In the genomic region with DNA sequence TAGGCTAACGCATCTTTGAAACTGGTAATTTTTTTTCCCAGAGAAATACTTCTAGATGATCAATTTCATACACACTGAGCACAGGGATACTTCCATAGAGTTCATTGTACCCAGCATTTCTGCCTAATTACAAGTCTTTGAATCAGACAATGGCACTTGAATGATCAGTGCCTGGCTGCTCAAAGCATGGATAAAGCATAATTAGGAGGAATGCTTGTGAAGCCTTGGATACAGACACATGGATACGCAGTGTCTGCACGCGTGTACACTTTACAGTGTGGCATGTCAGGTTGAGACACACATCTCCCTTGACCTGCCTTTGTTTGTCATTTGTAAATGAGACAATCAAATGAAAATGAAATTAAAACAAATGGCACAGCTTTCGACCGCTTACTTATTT, we compare ENCODE assay signal across 20 mouse cellular contexts.
DNase-seq lines count a peak whose midpoint lies in the region; ATAC-seq lines count a peak whose summit lies in the region.
"Had no signal": no experiment of that assay in that cellular context is flagged by ENCODE, and none has a peak within 500 bp of the region (broad histone marks: within the 10 kb centered on the region; RNA-seq: fewer than 3 reads in every experiment).

No protein-coding gene starts in this region.

- H3K4me3 ChIP-seq in forebrain, embryonic 10.5 days = no peak overlapping the region
- no peak overlapping the region for H3K4me3 ChIP-seq in forebrain, embryonic 15.5 days
- no peak overlapping the region for H3K4me3 ChIP-seq in forebrain, embryonic 14.5 days (ENCODE audit: low read depth, low read length)
- H3K4me3 ChIP-seq in midbrain, embryonic 16.5 days (ENCODE audit: low read depth, low read length) = no peak overlapping the region
- no peak overlapping the region for H3K4me3 ChIP-seq in limb, embryonic 10.5 days
- H3K4me3 ChIP-seq: embryonic facial prominence, embryonic 12.5 days; kidney, embryonic 15.5 days; limb, embryonic 12.5 days had no signal

- no peak for DNase-seq in forebrain, embryonic 10.5 days (ENCODE audit: extremely low spot score, low spot score)
- peak; percentile 74 for DNase-seq in Muller cell, postnatal 12 days (ENCODE audit: inconsistent ontology term)
- DNase-seq in forebrain, embryonic 14.5 days (ENCODE audit: low spot score) = peak; percentile 74
- no peak for DNase-seq in cerebellum, postnatal 25 days
- no peak for DNase-seq in limb, embryonic 10.5 days (ENCODE audit: low spot score)
- DNase-seq: adrenal gland, postnatal 14 days; cerebellum, adult 9-10 months; kidney, adult 11 months; kidney, postnatal 36 days; layer of hippocampus, postnatal 36 days; liver, postnatal 0 days; right cerebral cortex, postnatal 4 days; thymus, postnatal 36 days had no signal

- peak overlapping the region; percentile 64 for H3K27ac ChIP-seq in forebrain, embryonic 10.5 days
- no peak overlapping the region for H3K27ac ChIP-seq in forebrain, embryonic 15.5 days (replicated peaks)
- no peak overlapping the region for H3K27ac ChIP-seq in forebrain, embryonic 14.5 days (ENCODE audit: low read depth, low read length)
- H3K27ac ChIP-seq in midbrain, embryonic 16.5 days (ENCODE audit: low read length) = no peak overlapping the region
- H3K27ac ChIP-seq in limb, embryonic 10.5 days = no peak overlapping the region
- H3K27ac ChIP-seq: embryonic facial prominence, embryonic 12.5 days; kidney, embryonic 15.5 days; limb, embryonic 12.5 days had no signal

- no peak overlapping the region for H3K4me2 ChIP-seq in forebrain, embryonic 15.5 days (replicated peaks)
- H3K4me2 ChIP-seq in forebrain, embryonic 14.5 days (ENCODE audit: low read length) = no peak overlapping the region
- no peak overlapping the region for H3K4me2 ChIP-seq in midbrain, embryonic 16.5 days (ENCODE audit: low read length)
- H3K4me2 ChIP-seq: embryonic facial prominence, embryonic 12.5 days; kidney, embryonic 15.5 days; limb, embryonic 12.5 days; liver, embryonic 11.5 days had no signal

- peaks cover 32% of the 10 kb centered on the region for H3K4me1 ChIP-seq in forebrain, embryonic 10.5 days
- peaks cover 10% of the 10 kb centered on the region for H3K4me1 ChIP-seq in forebrain, embryonic 15.5 days
- peaks cover 9% of the 10 kb centered on the region for H3K4me1 ChIP-seq in forebrain, embryonic 14.5 days (ENCODE audit: control insufficient read depth, insufficient read depth, low read length)
- H3K4me1 ChIP-seq in midbrain, embryonic 16.5 days (ENCODE audit: control insufficient read depth, insufficient read depth, low read length) = peaks cover 6% of the 10 kb centered on the region
- peaks cover 6% of the 10 kb centered on the region; the same call in 1 of the 2 replicates for H3K4me1 ChIP-seq in limb, embryonic 10.5 days
- H3K4me1 ChIP-seq: kidney, embryonic 15.5 days had no signal

- ATAC-seq in forebrain, embryonic 15.5 days (replicated peaks) = no peak; the same call in 1 of the 2 replicates
- ATAC-seq in forebrain, embryonic 14.5 days = peak; percentile 85
- peak; percentile 60; the same call in 1 of the 2 replicates for ATAC-seq in midbrain, embryonic 16.5 days
- ATAC-seq: liver, postnatal 0 days; lung, postnatal 0 days had no signal

- no peaks in the 10 kb centered on the region for H3K36me3 ChIP-seq in forebrain, embryonic 10.5 days (replicated peaks)
- H3K36me3 ChIP-seq in forebrain, embryonic 15.5 days = no peaks in the 10 kb centered on the region
- no peaks in the 10 kb centered on the region for H3K36me3 ChIP-seq in forebrain, embryonic 14.5 days (ENCODE audit: control insufficient read depth, insufficient read depth, low read length)
- H3K36me3 ChIP-seq in midbrain, embryonic 16.5 days (ENCODE audit: control insufficient read depth, insufficient read depth, low read length) = no peaks in the 10 kb centered on the region
- H3K36me3 ChIP-seq in limb, embryonic 10.5 days = no peaks in the 10 kb centered on the region
- H3K36me3 ChIP-seq: embryonic facial prominence, embryonic 12.5 days; kidney, embryonic 15.5 days; limb, embryonic 12.5 days had no signal

- no peaks in the 10 kb centered on the region for H3K27me3 ChIP-seq in forebrain, embryonic 10.5 days (ENCODE audit: poor library complexity, severe bottlenecking)
- H3K27me3 ChIP-seq in forebrain, embryonic 15.5 days = no peaks in the 10 kb centered on the region
- no peaks in the 10 kb centered on the region for H3K27me3 ChIP-seq in forebrain, embryonic 14.5 days (replicated peaks; ENCODE audit: control insufficient read depth, insufficient read depth, low read length)
- H3K27me3 ChIP-seq in midbrain, embryonic 16.5 days (ENCODE audit: control insufficient read depth, insufficient read depth, low read depth, low read length) = no peaks in the 10 kb centered on the region
- H3K27me3 ChIP-seq in limb, embryonic 10.5 days (ENCODE audit: low read depth, poor library complexity, severe bottlenecking) = no peaks in the 10 kb centered on the region
- H3K27me3 ChIP-seq: embryonic facial prominence, embryonic 12.5 days; kidney, embryonic 15.5 days; limb, embryonic 12.5 days had no signal

- 59% methylated on average over 6 of the region's 6 CpGs for WGBS in forebrain, embryonic 10.5 days
- 19% methylated on average over 6 of the region's 6 CpGs for WGBS in forebrain, embryonic 15.5 days
- 11% methylated on average over 6 of the region's 6 CpGs for whole genome bisulfite sequencing in forebrain, embryonic 14.5 days
- WGBS in midbrain, embryonic 16.5 days = 54% methylated on average over 6 of the region's 6 CpGs
- WGBS in limb, embryonic 10.5 days = 94% methylated on average over 6 of the region's 6 CpGs

- no peak overlapping the region for H3K9ac ChIP-seq in forebrain, embryonic 15.5 days (replicated peaks)
- H3K9ac ChIP-seq in forebrain, embryonic 14.5 days (ENCODE audit: low read length) = no peak overlapping the region
- no peak overlapping the region for H3K9ac ChIP-seq in midbrain, embryonic 16.5 days (ENCODE audit: low read depth, low read length)
- H3K9ac ChIP-seq: embryonic facial prominence, embryonic 12.5 days; kidney, embryonic 15.5 days; limb, embryonic 12.5 days; liver, postnatal 0 days had no signal

- no peaks in the 10 kb centered on the region for H3K9me3 ChIP-seq in forebrain, embryonic 10.5 days
- H3K9me3 ChIP-seq in forebrain, embryonic 15.5 days = no peaks in the 10 kb centered on the region
- H3K9me3 ChIP-seq in forebrain, embryonic 14.5 days (replicated peaks; ENCODE audit: control insufficient read depth, low read length) = no peaks in the 10 kb centered on the region
- no peaks in the 10 kb centered on the region for H3K9me3 ChIP-seq in midbrain, embryonic 16.5 days (replicated peaks; ENCODE audit: control insufficient read depth, low read length, poor library complexity, severe bottlenecking)
- no peaks in the 10 kb centered on the region for H3K9me3 ChIP-seq in limb, embryonic 10.5 days (replicated peaks)
- H3K9me3 ChIP-seq: embryonic facial prominence, embryonic 12.5 days; kidney, embryonic 15.5 days; limb, embryonic 12.5 days had no signal

Comparison
In these comparisons a context has a peak if more than half of its experiments do, and no peak if none do; other contexts are left out.
1. DNase-seq: peak in Muller cell, postnatal 12 days (single experiment) and forebrain, embryonic 14.5 days (single experiment); none in forebrain, embryonic 10.5 days (single experiment), cerebellum, postnatal 25 days (0 of 2) and limb, embryonic 10.5 days (single experiment).